Comparison of ENCODE assay signal across 9 mouse cellular contexts in the genomic region with DNA sequence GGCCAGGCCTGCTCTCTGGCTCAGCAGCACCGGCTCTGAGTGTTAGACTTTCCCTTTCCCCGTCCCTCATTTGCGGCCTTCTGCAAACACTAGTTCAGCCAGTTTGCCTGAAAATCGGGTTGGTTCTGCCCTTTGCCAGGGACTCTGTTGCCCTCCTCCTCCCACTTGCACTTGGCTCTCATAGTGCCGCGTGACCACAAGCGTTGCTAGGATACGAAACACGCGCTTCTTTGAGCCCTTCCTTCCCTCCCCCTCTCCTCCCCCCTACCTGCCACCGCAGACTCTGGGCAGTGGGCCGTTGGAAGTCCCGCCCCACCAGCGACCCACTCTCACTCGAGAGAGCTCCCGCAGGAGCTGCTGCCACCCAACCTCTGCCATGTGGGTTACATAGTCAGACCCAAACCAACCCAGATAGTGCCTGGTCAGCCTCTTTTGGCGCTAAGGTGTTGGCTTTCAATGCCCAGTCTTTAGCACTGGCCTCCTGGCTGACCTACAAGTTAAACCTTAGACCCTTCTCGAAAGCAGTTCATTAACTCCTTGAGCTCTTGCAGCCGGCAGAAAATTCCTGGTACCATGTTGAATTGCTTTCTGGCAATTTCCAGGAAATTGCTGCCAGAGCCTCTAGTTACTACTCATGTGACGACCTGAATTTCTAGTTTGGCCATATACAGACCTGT. TPM values are rescaled to one million over a fixed set of nuclear protein-coding genes. Genes with fewer than 3 reads are reported as not detected.
DNase-seq lines count a peak whose midpoint lies in the region; ATAC-seq and TF ChIP-seq lines count a peak whose summit lies in the region.
"Had no signal": no experiment of that assay in that cellular context is flagged by ENCODE, and none has a peak within 500 bp of the region (broad histone marks: within the 10 kb centered on the region; RNA-seq: fewer than 3 reads in every experiment).

No protein-coding gene starts in this region.

- H3K36me3 ChIP-seq in forebrain, embryonic 16.5 days (ENCODE audit: control insufficient read depth, insufficient read depth), result no peaks in the 10 kb centered on the region
- no peaks in the 10 kb centered on the region for H3K36me3 ChIP-seq in neural tube, embryonic 14.5 days (ENCODE audit: control insufficient read depth, insufficient read depth, low read length)
- H3K36me3 ChIP-seq in thymus, adult 2 months (ENCODE audit: control insufficient read depth, insufficient read depth, low read length), result no peaks in the 10 kb centered on the region

- H3K9me3 ChIP-seq in forebrain, embryonic 16.5 days (ENCODE audit: control insufficient read depth, low read length), result no peaks in the 10 kb centered on the region
- H3K9me3 ChIP-seq in neural tube, embryonic 14.5 days (ENCODE audit: control insufficient read depth, low read length), result no peaks in the 10 kb centered on the region

- no peak for TF ChIP-seq POLR2A in thymus, adult 2 months (IDR thresholded peaks at IDR 0.05; ENCODE audit: control insufficient read depth, extremely low read depth, insufficient read depth, low read length, poor library complexity)

- H3K27me3 ChIP-seq in forebrain, embryonic 16.5 days (replicated peaks; ENCODE audit: control insufficient read depth, insufficient read depth, low read length), result no peaks in the 10 kb centered on the region
- H3K27me3 ChIP-seq in neural tube, embryonic 14.5 days (ENCODE audit: control insufficient read depth, insufficient read depth, low read length), result no peaks in the 10 kb centered on the region
- no peaks in the 10 kb centered on the region for H3K27me3 ChIP-seq in thymus, adult 2 months (ENCODE audit: control insufficient read depth, insufficient read depth, low read length)

- H3K4me1 ChIP-seq in brown adipose tissue, adult 24 weeks (ENCODE audit: control insufficient read depth, insufficient read depth, insufficient read length, low read length), result no peaks in the 10 kb centered on the region; the same call in 1 of the 2 replicates
- H3K4me1 ChIP-seq in forebrain, embryonic 16.5 days (replicated peaks; ENCODE audit: control insufficient read depth, insufficient read depth, low read length), result peaks cover 7% of the 10 kb centered on the region
- 0 out of 2 replicates have a peak, but pooled peaks cover 9% of the 10 kb centered on the region for H3K4me1 ChIP-seq in neural tube, embryonic 14.5 days (ENCODE audit: control insufficient read depth, insufficient read depth, low read length)
- peaks cover 8% of the 10 kb centered on the region for H3K4me1 ChIP-seq in thymus, adult 2 months (replicated peaks; ENCODE audit: control insufficient read depth, insufficient read depth, low read length)

- TF ChIP-seq CTCF in thymus, adult 2 months (IDR thresholded peaks at IDR 0.05; ENCODE audit: borderline replicate concordance, control insufficient read depth, extremely low read depth, insufficient read depth, low read length, poor library complexity), result no peak

- WGBS in forebrain, embryonic 16.5 days, result 11% methylated on average over 20 of the region's 20 CpGs
- 16% methylated on average over 20 of the region's 20 CpGs for WGBS in neural tube, embryonic 14.5 days
- WGBS in thymus, adult 2 months, result 21% methylated on average over 20 of the region's 20 CpGs

- ATAC-seq in forebrain, embryonic 16.5 days, result peak; percentile 82
- peak; percentile 75 to 88 for ATAC-seq in hematopoietic stem cell, adult 5-6 weeks (replicated peaks in 1 of 2; ENCODE audit: insufficient read depth in 1 of 2, low FRiP score in 2 of 2, low TSS enrichment in 1 of 2, low read depth in 1 of 2, poor library complexity in 2 of 2, severe bottlenecking in 2 of 2)
- peak; percentile 90 for ATAC-seq in neural tube, embryonic 14.5 days (ENCODE audit: low read depth)

- no peak overlapping the region for H3K27ac ChIP-seq in brown adipose tissue, adult 24 weeks (replicated peaks; ENCODE audit: low read depth, low read length)
- no peak overlapping the region for H3K27ac ChIP-seq in forebrain, embryonic 16.5 days (ENCODE audit: low read length)
- no peak overlapping the region for H3K27ac ChIP-seq in neural tube, embryonic 14.5 days (ENCODE audit: low read depth, low read length)
- no peak overlapping the region for H3K27ac ChIP-seq in thymus, adult 2 months (ENCODE audit: control insufficient read depth, insufficient read depth, low read length)
- H3K27ac ChIP-seq: macrophage had no signal

- peak overlapping the region; percentile 12; the same call in 1 of the 2 replicates for H3K4me3 ChIP-seq in brown adipose tissue, adult 24 weeks (ENCODE audit: insufficient read depth, low read depth, low read length)
- H3K4me3 ChIP-seq in forebrain, embryonic 16.5 days (replicated peaks; ENCODE audit: low read length), result no peak overlapping the region
- H3K4me3 ChIP-seq in neural tube, embryonic 14.5 days (ENCODE audit: low read depth, low read length), result no peak overlapping the region
- H3K4me3 ChIP-seq in thymus, adult 2 months (ENCODE audit: control insufficient read depth, insufficient read depth, low read length), result no peak overlapping the region

- DNase-seq in CD4-positive helper T cell, adult 2 months (ENCODE audit: low read depth, low spot score), result peak; percentile 60
- DNase-seq in layer of hippocampus, adult 18-20 months (ENCODE audit: low spot score in 2 of 2), result peak; percentile 30 to 63
- DNase-seq in lung, adult 18-20 months, result peak; percentile 86 to 91
- DNase-seq in thymus, adult 2 months, result peak; percentile 26

- peak overlapping the region; percentile 42 for H3K4me2 ChIP-seq in forebrain, embryonic 16.5 days (ENCODE audit: low read length)
- H3K4me2 ChIP-seq in neural tube, embryonic 14.5 days (ENCODE audit: low read depth, low read length), result peak overlapping the region; percentile 37

- no peak overlapping the region for H3K9ac ChIP-seq in forebrain, embryonic 16.5 days (replicated peaks; ENCODE audit: low read depth, low read length)
- no peak overlapping the region for H3K9ac ChIP-seq in neural tube, embryonic 14.5 days (replicated peaks; ENCODE audit: low read depth, low read length)

RNA-seq across cellular contexts. Expression of gene Galm, which starts 31.1 kb away (rescaled TPM):
- 61.2 and 63.9 TPM in 2 replicates for polyA plus RNA-seq in brown adipose tissue, adult 24 weeks (2012; ENCODE audit: insufficient read depth, insufficient read length, missing spikeins)
- polyA plus RNA-seq in forebrain, embryonic 16.5 days (2015; fragmentation: Nextera tagmentation; extraction: Ambion mirVana), result 1.7 and 2.4 TPM in 2 replicates
- total RNA-seq in hematopoietic stem cell, adult 5-6 weeks (2017), result 10.9 and 12.1 TPM in 2 replicates
- total RNA-seq in layer of hippocampus, adult 18-20 months (2021), result 1 to 10 TPM; 3.2 to 6.1 TPM
- 0.79 and 1.7 TPM in 2 replicates for polyA plus RNA-seq in neural tube, embryonic 14.5 days (2014; fragmentation: Nextera tagmentation; extraction: Ambion mirVana)
- 8.7 and 9.3 TPM in 2 replicates for polyA plus RNA-seq in thymus, adult 2 months (2012; rRNA removed)

RNA-seq across cellular contexts. Expression of gene Hnrnpll, which starts 34.0 kb away (rescaled TPM):
- polyA plus RNA-seq in brown adipose tissue, adult 24 weeks (2012; ENCODE audit: insufficient read depth, insufficient read length, missing spikeins), result 15.9 and 22.5 TPM in 2 replicates
- polyA plus RNA-seq in forebrain, embryonic 16.5 days (2015; fragmentation: Nextera tagmentation; extraction: Ambion mirVana), result 66.6 and 77.6 TPM in 2 replicates
- total RNA-seq in hematopoietic stem cell, adult 5-6 weeks (2017), result 43.3 and 52.2 TPM in 2 replicates
- 10 to 100 TPM; 59.8 to 59.9 TPM for total RNA-seq in layer of hippocampus, adult 18-20 months (2021)
- 66.5 and 69.3 TPM in 2 replicates for polyA plus RNA-seq in neural tube, embryonic 14.5 days (2014; fragmentation: Nextera tagmentation; extraction: Ambion mirVana)
- 30.5 and 37.8 TPM in 2 replicates for polyA plus RNA-seq in thymus, adult 2 months (2012; rRNA removed)

Comparison
In these comparisons a context has a peak if more than half of its experiments do, and no peak if none do; other contexts are left out.
1. DNase-seq: peak in every context shown above with its lines; median percentile 88 in lung, adult 18-20 months; 60 in CD4-positive helper T cell, adult 2 months; 46 in layer of hippocampus, adult 18-20 months; 26 in thymus, adult 2 months.